In genomic region chrX:11533871-11534270, GRCm38 (mm10) we compare ENCODE assay signal across 15 mouse cellular contexts.
DNase-seq lines count a peak whose midpoint lies in the region; ATAC-seq lines count a peak whose summit lies in the region.
"Had no signal": no experiment of that assay in that cellular context is flagged by ENCODE, and none has a peak within 500 bp of the region (broad histone marks: within the 10 kb centered on the region; RNA-seq: fewer than 3 reads in every experiment).

No protein-coding gene starts in this region.

- peaks cover 15% of the 10 kb centered on the region for H3K4me1 ChIP-seq in forebrain, embryonic 10.5 days
- H3K4me1 ChIP-seq in forebrain, embryonic 15.5 days, result peaks cover 8% of the 10 kb centered on the region; the same call in 1 of the 2 replicates
- H3K4me1 ChIP-seq in kidney, embryonic 16.5 days (ENCODE audit: insufficient read depth, low read length), result no peaks in the 10 kb centered on the region
- H3K4me1 ChIP-seq: heart, embryonic 15.5 days had no signal

- no peak overlapping the region for H3K4me3 ChIP-seq in forebrain, embryonic 10.5 days
- no peak overlapping the region for H3K4me3 ChIP-seq in forebrain, embryonic 15.5 days
- H3K4me3 ChIP-seq in kidney, embryonic 16.5 days (ENCODE audit: low read length), result no peak overlapping the region
- H3K4me3 ChIP-seq: heart, embryonic 15.5 days; limb, embryonic 10.5 days had no signal

- H3K36me3 ChIP-seq in forebrain, embryonic 10.5 days (replicated peaks), result no peaks in the 10 kb centered on the region
- no peaks in the 10 kb centered on the region for H3K36me3 ChIP-seq in forebrain, embryonic 15.5 days
- H3K36me3 ChIP-seq in kidney, embryonic 16.5 days (ENCODE audit: insufficient read depth, low read length), result no peaks in the 10 kb centered on the region
- H3K36me3 ChIP-seq: heart, embryonic 15.5 days; limb, embryonic 10.5 days had no signal

- H3K4me2 ChIP-seq in forebrain, embryonic 15.5 days (replicated peaks), result no peak overlapping the region
- H3K4me2 ChIP-seq in kidney, embryonic 16.5 days (replicated peaks; ENCODE audit: low read depth, low read length), result no peak overlapping the region
- H3K4me2 ChIP-seq: heart, embryonic 15.5 days had no signal

- no peak overlapping the region for H3K9ac ChIP-seq in forebrain, embryonic 15.5 days (replicated peaks)
- no peak overlapping the region for H3K9ac ChIP-seq in kidney, embryonic 16.5 days (replicated peaks; ENCODE audit: low read length)
- H3K9ac ChIP-seq: heart, embryonic 15.5 days; liver, embryonic 14.5 days had no signal

- WGBS in forebrain, embryonic 10.5 days, result 52% methylated on average over 8 of the region's 8 CpGs
- WGBS in forebrain, embryonic 15.5 days, result 21% methylated on average over 8 of the region's 8 CpGs
- WGBS in kidney, embryonic 16.5 days, result 87% methylated on average over 8 of the region's 8 CpGs

- H3K27ac ChIP-seq in forebrain, embryonic 10.5 days, result peak overlapping the region; percentile 72
- H3K27ac ChIP-seq in forebrain, embryonic 15.5 days (replicated peaks), result peak overlapping the region; percentile 60
- no peak overlapping the region for H3K27ac ChIP-seq in kidney, embryonic 16.5 days (ENCODE audit: low read length)
- H3K27ac ChIP-seq: heart, embryonic 15.5 days; kidney, postnatal 0 days; limb, embryonic 10.5 days; liver, embryonic 14.5 days had no signal

- ATAC-seq in forebrain, embryonic 15.5 days (replicated peaks), result peak; percentile 83
- no peak for ATAC-seq in kidney, embryonic 16.5 days (ENCODE audit: low FRiP score, low TSS enrichment)

- H3K9me3 ChIP-seq in forebrain, embryonic 10.5 days, result no peaks in the 10 kb centered on the region
- H3K9me3 ChIP-seq in forebrain, embryonic 15.5 days, result no peaks in the 10 kb centered on the region
- 0 out of 2 replicates have a peak, but pooled peaks cover 2% of the 10 kb centered on the region for H3K9me3 ChIP-seq in kidney, embryonic 16.5 days (ENCODE audit: low read length)
- H3K9me3 ChIP-seq: heart, embryonic 15.5 days; limb, embryonic 10.5 days had no signal

- peak; percentile 11 to 28 for DNase-seq in layer of hippocampus, adult 8-10 months (ENCODE audit: low spot score in 2 of 2)
- no peak for DNase-seq in layer of hippocampus, adult 9-10 months (ENCODE audit: low spot score)
- peak; percentile 16 for DNase-seq in forebrain, embryonic 10.5 days (ENCODE audit: extremely low spot score, low spot score)
- DNase-seq in right cerebral cortex, adult 18-20 months, result peak; percentile 35
- DNase-seq in adrenal gland, postnatal 36 days, result no peak
- no peak for DNase-seq in thymus, adult 18-20 months
- DNase-seq: adrenal gland, adult 2 months; cerebellum, adult 11 months; lung, postnatal 36 days had no signal

- H3K27me3 ChIP-seq in forebrain, embryonic 10.5 days (ENCODE audit: poor library complexity, severe bottlenecking), result peaks cover 88% of the 10 kb centered on the region
- H3K27me3 ChIP-seq in forebrain, embryonic 15.5 days, result peaks cover 2% of the 10 kb centered on the region; the same call in 1 of the 2 replicates
- H3K27me3 ChIP-seq in kidney, embryonic 16.5 days (ENCODE audit: insufficient read depth, low read length), result peaks cover 3% of the 10 kb centered on the region; the same call in 1 of the 2 replicates
- H3K27me3 ChIP-seq: heart, embryonic 15.5 days had no signal

Comparison
In these comparisons a context has a peak if more than half of its experiments do, and no peak if none do; other contexts are left out.
1. DNase-seq: peak in layer of hippocampus, adult 8-10 months (2 of 2), forebrain, embryonic 10.5 days (single experiment) and right cerebral cortex, adult 18-20 months (single experiment); none in layer of hippocampus, adult 9-10 months (single experiment), adrenal gland, postnatal 36 days (0 of 2) and thymus, adult 18-20 months (0 of 2).